Mouse (Mus musculus) MEL (cell line): ENCODE results near the gene Ap5s1. TPM values are rescaled to one million over a fixed set of nuclear protein-coding genes. Genes with fewer than 3 reads are reported as not detected.

Experiments
- DNase-seq: peaks from one replicate; pipeline ENCODE4 v3.0.0; 2011; ENCODE audit warnings: low read depth, low spot score
- H3K27ac ChIP-seq: 2 replicates; pipeline ENCODE4 v1.5.1; 2012; ENCODE audit warnings: low read depth, mild to moderate bottlenecking, control low read depth, low read length, moderate library complexity; ENCODE audit not compliant: control insufficient read depth
- H3K27me3 ChIP-seq, 2 experiments: fragments of 150-350 bp in 1 of 2; sonication (generic) in 1 of 2; 2 replicates each; pipeline ENCODE4 v1.6.1; 2012; ENCODE audit warnings: low read length in 2 of 2, mild to moderate bottlenecking in 2 of 2, improper control_type of control experiment in 1 of 2, moderate library complexity in 1 of 2; ENCODE audit not compliant: insufficient read depth in 2 of 2, control insufficient read depth in 1 of 2
- H3K36me3 ChIP-seq, 2 experiments: 2 replicates each; pipeline ENCODE4 v1.6.1; 2012 to 2014; ENCODE audit warnings: low read length in 2 of 2, improper control_type of control experiment in 1 of 2, inconsistent platforms in 1 of 2, mild to moderate bottlenecking in 1 of 2; ENCODE audit not compliant: insufficient read depth in 2 of 2, control insufficient read depth in 1 of 2
- H3K4me1 ChIP-seq, 2 experiments: fragments of 150-350 bp in 1 of 2; sonication (generic) in 1 of 2; 2 replicates each; pipeline ENCODE4 v1.6.1; 2012; ENCODE audit warnings: low read length in 2 of 2, improper control_type of control experiment in 1 of 2, mild to moderate bottlenecking in 1 of 2; ENCODE audit not compliant: insufficient read depth in 2 of 2, control insufficient read depth in 1 of 2
- H3K4me3 ChIP-seq, 2 experiments: fragments of 150-350 bp in 1 of 2; sonication (generic) in 1 of 2; 2 replicates each; pipeline ENCODE4 v1.5.1; 2012; ENCODE audit warnings: low read depth in 2 of 2, low read length in 2 of 2, mild to moderate bottlenecking in 2 of 2, moderate library complexity in 2 of 2, control low read depth in 1 of 2, improper control_type of control experiment in 1 of 2; ENCODE audit not compliant: control insufficient read depth in 1 of 2, insufficient read depth in 1 of 2
- H3K79me2 ChIP-seq: 2 replicates; pipeline ENCODE4 v1.6.1; 2012; ENCODE audit warnings: mild to moderate bottlenecking, low read length, moderate library complexity; ENCODE audit not compliant: control insufficient read depth, poor library complexity, insufficient read depth
- H3K9ac ChIP-seq: 2 replicates; pipeline ENCODE4 v1.6.1; 2012; ENCODE audit warnings: low read depth, mild to moderate bottlenecking, control low read depth, low read length, moderate library complexity; ENCODE audit not compliant: control insufficient read depth, poor library complexity, severe bottlenecking
- H3K9me3 ChIP-seq: fragments of 150-350 bp; sonication (generic); replicated peaks from 2 replicates; pipeline ENCODE4 v1.6.1; 2012; ENCODE audit warnings: mild to moderate bottlenecking, low read length, improper control_type of control experiment, moderate library complexity; ENCODE audit not compliant: insufficient read depth
- BHLHE40 ChIP-seq: IDR thresholded peaks from 2 replicates; pipeline ENCODE4 v1.6.1; 2012; ENCODE audit warnings: low read depth, mild to moderate bottlenecking, inconsistent platforms, low read length, improper control_type of control experiment, borderline replicate concordance
- CHD1 ChIP-seq: IDR thresholded peaks from 2 replicates; pipeline ENCODE4 v1.6.1; 2012; ENCODE audit warnings: low read depth, mild to moderate bottlenecking, inconsistent platforms, low read length, improper control_type of control experiment
- CTCF ChIP-seq, 3 experiments: IDR thresholded peaks in 2 of 3; conservative IDR thresholded peaks in 1 of 3; 2 replicates each; pipeline ENCODE4 v1.5.1; 2011 to 2012; ENCODE audit warnings: low read length in 3 of 3, low read depth in 2 of 3, mild to moderate bottlenecking in 2 of 3, improper control_type of control experiment in 1 of 3, inconsistent platforms in 1 of 3, mixed read lengths in 1 of 3, moderate library complexity in 1 of 3; ENCODE audit not compliant: control insufficient read depth in 1 of 3, insufficient read depth in 1 of 3, poor library complexity in 1 of 3, severe bottlenecking in 1 of 3
- E2F4 ChIP-seq: IDR thresholded peaks from 2 replicates; pipeline ENCODE4 v1.6.1; 2011; ENCODE audit warnings: low read depth, low read length, improper control_type of control experiment, borderline replicate concordance
- ETS1 ChIP-seq: IDR thresholded peaks from 2 replicates; pipeline ENCODE4 v1.6.1; 2012; ENCODE audit warnings: low read depth, mild to moderate bottlenecking, inconsistent platforms, low read length, improper control_type of control experiment, moderate library complexity
- GABPA ChIP-seq: IDR thresholded peaks from 2 replicates; pipeline ENCODE4 v1.6.1; 2012; ENCODE audit warnings: low read depth, mild to moderate bottlenecking, inconsistent platforms, low read length, improper control_type of control experiment, moderate library complexity
- GATA1 ChIP-seq: IDR thresholded peaks from 2 replicates; pipeline ENCODE4 v1.6.1; 2011; ENCODE audit warnings: low read depth, low read length, improper control_type of control experiment
- JUND ChIP-seq: IDR thresholded peaks from 2 replicates; pipeline ENCODE4 v1.6.1; 2011; ENCODE audit warnings: low read depth, mild to moderate bottlenecking, improper control_type of control experiment, low read length
- MAFK ChIP-seq: IDR thresholded peaks from 2 replicates; pipeline ENCODE4 v1.6.1; 2011; ENCODE audit warnings: low read depth, mild to moderate bottlenecking, low read length, improper control_type of control experiment, borderline replicate concordance
- MAX ChIP-seq: IDR thresholded peaks from 2 replicates; pipeline ENCODE4 v1.6.1; 2011; ENCODE audit warnings: low read length, improper control_type of control experiment
- MAZ ChIP-seq: IDR thresholded peaks from 2 replicates; pipeline ENCODE4 v1.6.1; 2012; ENCODE audit warnings: low read depth, mild to moderate bottlenecking, inconsistent platforms, low read length, improper control_type of control experiment
- MEF2A ChIP-seq: IDR thresholded peaks from 2 replicates; pipeline ENCODE4 v1.6.1; 2014; ENCODE audit warnings: low read depth, mild to moderate bottlenecking, inconsistent platforms, low read length, improper control_type of control experiment; ENCODE audit not compliant: poor library complexity, insufficient replicate concordance, severe bottlenecking; ENCODE audit errors: extremely low read depth
- MXI1 ChIP-seq: IDR thresholded peaks from 2 replicates; pipeline ENCODE4 v1.6.1; 2011; ENCODE audit warnings: mild to moderate bottlenecking, low read depth, low read length, improper control_type of control experiment
- MYB ChIP-seq: IDR thresholded peaks from 2 replicates; pipeline ENCODE4 v1.6.1; 2011; ENCODE audit warnings: mild to moderate bottlenecking, low read depth, low read length, improper control_type of control experiment
- MYC ChIP-seq: IDR thresholded peaks from 2 replicates; pipeline ENCODE4 v1.6.1; 2011; ENCODE audit warnings: low read depth, mild to moderate bottlenecking, low read length, improper control_type of control experiment, moderate library complexity
- NELFE ChIP-seq: IDR thresholded peaks from 2 replicates; pipeline ENCODE4 v1.6.1; 2011; ENCODE audit warnings: low read depth, low read length, improper control_type of control experiment
- NRF1 ChIP-seq: IDR thresholded peaks from 2 replicates; pipeline ENCODE4 v1.6.1; 2014; ENCODE audit warnings: low read depth, mild to moderate bottlenecking, inconsistent platforms, low read length, improper control_type of control experiment, moderate library complexity; ENCODE audit not compliant: poor library complexity, insufficient read depth, severe bottlenecking
- POLR2A ChIP-seq, 2 experiments: IDR thresholded peaks; 2 replicates each; pipeline ENCODE4 v1.6.1; 2011 to 2012; ENCODE audit warnings: low read length in 2 of 2, mild to moderate bottlenecking in 2 of 2, control low read depth in 1 of 2, improper control_type of control experiment in 1 of 2, low read depth in 1 of 2, moderate library complexity in 1 of 2; ENCODE audit not compliant: control insufficient read depth in 1 of 2, insufficient read depth in 1 of 2, poor library complexity in 1 of 2
- POLR2AphosphoS5 ChIP-seq: IDR thresholded peaks from 2 replicates; pipeline ENCODE4 v1.6.1; 2012; ENCODE audit warnings: low read depth, borderline replicate concordance, mild to moderate bottlenecking, inconsistent platforms, low read length, moderate library complexity, mixed read lengths
- RAD21 ChIP-seq: IDR thresholded peaks from 2 replicates; pipeline ENCODE4 v1.6.1; 2011; ENCODE audit warnings: mild to moderate bottlenecking, low read depth, low read length, improper control_type of control experiment
- RCOR1 ChIP-seq: IDR thresholded peaks from 2 replicates; pipeline ENCODE4 v1.6.1; 2012; ENCODE audit warnings: low read depth, mild to moderate bottlenecking, inconsistent platforms, low read length, improper control_type of control experiment
- SIN3A ChIP-seq: IDR thresholded peaks from 2 replicates; pipeline ENCODE4 v1.6.1; 2012; ENCODE audit warnings: low read length, improper control_type of control experiment, inconsistent platforms
- SMC3 ChIP-seq: IDR thresholded peaks from 2 replicates; pipeline ENCODE4 v1.6.1; 2011; ENCODE audit warnings: low read depth, low read length, improper control_type of control experiment
- UBTF ChIP-seq: IDR thresholded peaks from 2 replicates; pipeline ENCODE4 v1.6.1; 2012; ENCODE audit warnings: low read depth, mild to moderate bottlenecking, inconsistent platforms, low read length, improper control_type of control experiment, moderate library complexity, borderline replicate concordance; ENCODE audit not compliant: insufficient read depth
- USF1 ChIP-seq: IDR thresholded peaks from 2 replicates; pipeline ENCODE4 v1.6.1; 2014; ENCODE audit warnings: low read depth, mild to moderate bottlenecking, inconsistent platforms, low read length, improper control_type of control experiment, moderate library complexity
- USF2 ChIP-seq, 2 experiments: IDR thresholded peaks; 2 replicates each; pipeline ENCODE4 v1.6.1; 2011 to 2012; ENCODE audit warnings: improper control_type of control experiment in 2 of 2, low read length in 2 of 2, borderline replicate concordance in 1 of 2, inconsistent platforms in 1 of 2, low read depth in 1 of 2, mild to moderate bottlenecking in 1 of 2; ENCODE audit not compliant: insufficient read depth in 1 of 2
- ZC3H11A ChIP-seq: IDR thresholded peaks from 2 replicates; pipeline ENCODE4 v1.6.1; 2012; ENCODE audit warnings: low read depth, mild to moderate bottlenecking, inconsistent platforms, low read length, improper control_type of control experiment
- polyA plus RNA-seq, 2 experiments: library from polyadenylated mRNA; stranded (reverse) in 1 of 2; unstranded in 1 of 2; fragments of >175 nt in 1 of 2; fragments of >200 nt in 1 of 2; gene quantifications; 2 replicates each; pipeline versions ENCODE4 v1.2.1 to v1.2.4; 2012; ENCODE audit warnings: low replicate concordance in 2 of 2, low read depth in 1 of 2; ENCODE audit not compliant: insufficient read length in 2 of 2, insufficient read depth in 1 of 2, missing spikeins in 1 of 2
- total RNA-seq: library from RNA; depleted of rRNA; stranded (reverse); fragments of 300-350 nt; gene quantifications from 2 replicates; pipeline ENCODE4 v1.2.3, GENCODE M21; 2012

The Ap5s1 gene
- total and polyA plus RNA-seq, 3 experiments = 9.6 to 12.7 TPM; not detected in 1

DNA sequence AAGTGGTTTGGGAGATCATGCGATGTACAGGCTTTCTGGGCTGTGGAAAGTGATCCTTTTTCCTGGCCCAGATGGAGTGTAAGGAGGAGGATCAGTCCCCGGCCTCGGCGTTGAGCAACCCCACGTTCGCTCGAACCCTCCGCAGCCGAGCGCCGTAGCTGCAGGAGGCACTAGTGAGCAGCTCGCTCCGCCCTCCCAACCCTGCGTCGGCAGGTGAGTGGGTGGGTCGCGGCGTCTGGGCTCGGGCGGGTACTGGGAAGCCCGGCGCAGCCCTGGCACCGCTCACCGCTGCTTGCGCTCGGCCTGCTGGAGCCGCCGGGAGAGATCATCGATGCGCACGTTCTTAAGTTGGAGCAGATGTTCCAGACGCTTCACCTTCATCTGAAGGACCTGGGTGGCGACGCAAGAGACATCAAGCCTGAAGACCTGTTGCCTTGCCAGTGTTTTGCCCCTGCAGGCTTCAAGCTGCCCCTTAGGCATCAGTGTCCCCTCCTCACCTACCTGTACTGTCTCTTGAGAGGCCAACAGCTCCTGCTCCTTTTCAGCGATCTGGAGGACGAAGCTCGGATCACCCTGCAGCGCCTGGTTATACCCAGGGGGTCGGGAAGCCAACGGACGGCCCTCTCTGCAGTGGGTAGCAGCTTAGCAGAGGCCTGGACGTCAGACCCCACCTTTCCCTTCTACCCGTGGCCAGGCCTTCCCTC is 35.3 kb upstream of the Ap5s1 start:
- peaks cover 0 to 5% of the 10 kb centered on the region in 2 experiments; a peak in 1 of 4 replicates for H3K36me3 ChIP-seq
- TF ChIP-seq USF2 (IDR thresholded peaks at IDR 0.05; ENCODE audit: borderline replicate concordance in 1 of 2, insufficient read depth in 1 of 2, low read depth in 1 of 2, low read length in 2 of 2) = no peak
- TF ChIP-seq POLR2A (IDR thresholded peaks at IDR 0.05; ENCODE audit: control insufficient read depth in 1 of 2, insufficient read depth in 1 of 2, low read depth in 1 of 2, low read length in 2 of 2, poor library complexity in 1 of 2) = peak in 1 of 2 experiments; percentile 41; a peak in 1 of 4 replicates
- TF ChIP-seq MXI1 = peak; percentile 68; the same call in 1 of the 2 replicates
- peak; percentile 80 for TF ChIP-seq USF1
- TF ChIP-seq NRF1 = peak; percentile 34; the same call in 1 of the 2 replicates
- TF ChIP-seq BHLHE40 = peak; percentile 100
- TF ChIP-seq GATA1 = no peak
- TF ChIP-seq CTCF (IDR thresholded peaks at IDR 0.05 in 2 of 3, conservative IDR thresholded peaks at IDR 0.05 in 1 of 3; ENCODE audit: control insufficient read depth in 1 of 3, insufficient read depth in 1 of 3, low read depth in 2 of 3, low read length in 3 of 3, poor library complexity in 1 of 3, severe bottlenecking in 1 of 3) = peak in 2 of 3 experiments; percentile 39 to 49; a peak in 4 of 6 replicates
- peak; percentile 33; the same call in 1 of the 2 replicates for TF ChIP-seq MAZ
- no peak for TF ChIP-seq MYB
- no peak for TF ChIP-seq UBTF
- TF ChIP-seq MAX = peak; percentile 61; the same call in 1 of the 2 replicates
- TF ChIP-seq SIN3A = peak; percentile 51; the same call in 1 of the 2 replicates
- TF ChIP-seq, all 39 proteins: peak for 9
- DNase-seq = peak; percentile 79
- Histone ChIP-seq H3K27me3 (no peaks in the 10 kb centered on the region), H3K4me1 (peaks cover 3 to 24% of the 10 kb centered on the region in 2 experiments; a peak in 3 of 4 replicates), H3K27ac (no peak overlapping the region), H3K9me3 (no peaks in the 10 kb centered on the region), H3K9ac (peak overlapping the region; percentile 54), H3K79me2 (no peaks in the 10 kb centered on the region), H3K4me3 (peak overlapping the region; percentile 51 to 67)

DNA sequence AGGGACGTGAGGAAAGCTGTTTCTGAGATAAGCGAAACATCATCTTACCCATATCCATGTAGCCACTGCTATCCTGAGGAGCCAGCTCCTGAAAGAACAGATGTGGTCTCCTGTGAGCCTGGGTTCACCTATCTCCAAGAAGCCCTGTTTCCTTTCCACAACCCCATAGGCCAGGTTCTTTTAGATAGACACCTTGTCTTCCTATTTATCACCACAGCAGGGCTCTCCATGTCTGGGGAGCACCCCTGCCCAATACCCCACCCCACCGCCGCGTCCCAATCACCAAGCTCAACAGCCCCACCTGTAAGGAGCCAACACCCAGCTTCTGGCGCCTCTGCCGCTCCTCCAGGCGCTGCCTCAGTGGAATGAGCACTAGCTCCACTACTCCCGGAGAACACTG is 34.6 kb upstream of the Ap5s1 start:
- no peaks in the 10 kb centered on the region for H3K9me3 ChIP-seq
- peaks cover 3 to 32% of the 10 kb centered on the region in 2 experiments; a peak in 3 of 4 replicates for H3K4me1 ChIP-seq
- no peak overlapping the region for H3K9ac ChIP-seq
- DNase-seq = peak; percentile 48
- no peaks in the 10 kb centered on the region for H3K27me3 ChIP-seq
- peaks cover 0 to 11% of the 10 kb centered on the region in 2 experiments; a peak in 2 of 4 replicates for H3K36me3 ChIP-seq
- no peak overlapping the region for H3K27ac ChIP-seq
- no peaks in the 10 kb centered on the region; the same call in 1 of the 2 replicates for H3K79me2 ChIP-seq
- peak overlapping the region; percentile 51 to 67 for H3K4me3 ChIP-seq
- TF ChIP-seq POLR2A (IDR thresholded peaks at IDR 0.05; ENCODE audit: control insufficient read depth in 1 of 2, insufficient read depth in 1 of 2, low read depth in 1 of 2, low read length in 2 of 2, poor library complexity in 1 of 2) = no peak
- TF ChIP-seq RAD21 = no peak
- TF ChIP-seq ETS1 = 0 out of 2 replicates have a peak, but pooled peaks have one; percentile 36
- no peak; the same call in 1 of the 2 replicates for TF ChIP-seq RCOR1
- TF ChIP-seq SMC3 = no peak
- peak; percentile 34; the same call in 1 of the 2 replicates for TF ChIP-seq BHLHE40
- no peak for TF ChIP-seq MYB
- no peak for TF ChIP-seq E2F4
- TF ChIP-seq CTCF (IDR thresholded peaks at IDR 0.05 in 2 of 3, conservative IDR thresholded peaks at IDR 0.05 in 1 of 3; ENCODE audit: control insufficient read depth in 1 of 3, insufficient read depth in 1 of 3, low read depth in 2 of 3, low read length in 3 of 3, poor library complexity in 1 of 3, severe bottlenecking in 1 of 3) = no peak
- no peak for TF ChIP-seq ZC3H11A
- TF ChIP-seq CHD1 = no peak
- no peak for TF ChIP-seq MAFK
- TF ChIP-seq POLR2AphosphoS5 = no peak
- TF ChIP-seq NELFE = no peak
- TF ChIP-seq USF2 (IDR thresholded peaks at IDR 0.05; ENCODE audit: borderline replicate concordance in 1 of 2, insufficient read depth in 1 of 2, low read depth in 1 of 2, low read length in 2 of 2) = no peak
- no peak for TF ChIP-seq MYC
- TF ChIP-seq GATA1 = peak; percentile 53; the same call in 1 of the 2 replicates
- no peak for TF ChIP-seq JUND
- no peak for TF ChIP-seq GABPA
- no peak for TF ChIP-seq MXI1
- TF ChIP-seq MEF2A = no peak
- 0 out of 2 replicates have a peak, but pooled peaks have one; percentile 11 for TF ChIP-seq SIN3A
